Mouse (Mus musculus): ENCODE data around the gene Mterf2. TPM values are rescaled to one million over a fixed set of nuclear protein-coding genes. Genes with fewer than 3 reads are reported as not detected.

Gene Mterf2
- total RNA-seq, 2 experiments from 2014 or later, result 14.6 to 14.8 TPM

GRCm38 (mm10) chr10:85071605-85072152 is 56.1 kb downstream of the Mterf2 start:
- no peak for DNase-seq (ENCODE audit: low spot score in 2 of 2)
- intact Hi-C loops (cut with DNase I), result no loop called here

Other genes starting within 250 kb of the Mterf2 start
- 10 to 100 TPM; 42.7 to 43.8 TPM for gene Ric8b, start 210.4 kb downstream of the Mterf2 start, total RNA-seq (2021)
- under 1 TPM; 0.46 to 0.87 TPM for gene Fhl4, start 25.5 kb downstream of the Mterf2 start, total RNA-seq (2021)
- 10 to 100 TPM; 33.7 to 37.5 TPM for gene Tmem263, start 25.4 kb downstream of the Mterf2 start, total RNA-seq (2021)
- 10 to 100 TPM; 15.0 to 18.6 TPM for gene Cry1, start 57.0 kb upstream of the Mterf2 start, total RNA-seq (2021)

Data from left cerebral cortex, postnatal 14 days (tissue).